ENCODE assay signal across 12 mouse cellular contexts in the genomic region with DNA sequence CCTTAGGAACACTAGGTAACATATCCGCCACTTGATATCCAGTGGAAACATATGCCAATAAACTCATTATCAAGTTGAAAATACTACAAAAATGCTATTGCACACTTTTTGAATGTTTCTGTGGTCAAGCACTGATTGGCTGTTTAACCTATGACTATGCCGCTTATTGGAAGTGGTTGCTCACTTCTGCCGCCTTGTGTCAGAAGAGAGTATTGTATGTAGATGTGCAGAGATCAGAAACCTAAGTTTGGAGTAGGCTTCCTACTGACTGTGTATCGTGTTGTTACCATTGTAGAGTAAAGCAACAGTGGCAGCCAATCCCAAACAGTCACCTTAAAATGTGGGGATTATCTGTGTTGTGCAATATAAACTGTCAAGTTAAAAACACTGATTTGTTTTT.
DNase-seq lines count a peak whose midpoint lies in the region; ATAC-seq and TF ChIP-seq lines count a peak whose summit lies in the region.
"Had no signal": no experiment of that assay in that cellular context is flagged by ENCODE, and none has a peak within 500 bp of the region (broad histone marks: within the 10 kb centered on the region; RNA-seq: fewer than 3 reads in every experiment).

No protein-coding gene starts in this region.

- no peak for TF ChIP-seq CTCF in liver, adult 2 months (IDR thresholded peaks at IDR 0.05; ENCODE audit: low read depth, low read length)
- TF ChIP-seq CTCF in G1E (IDR thresholded peaks at IDR 0.05; ENCODE audit: low read depth, low read length) = 0 out of 2 replicates have a peak, but pooled peaks have one; percentile 14

- H3K36me3 ChIP-seq in liver, adult 2 months (ENCODE audit: control insufficient read depth, insufficient read depth, low read length) = no peaks in the 10 kb centered on the region
- no peaks in the 10 kb centered on the region for H3K36me3 ChIP-seq in G1E (replicated peaks)
- H3K36me3 ChIP-seq: heart, embryonic 12.5 days; intestine, embryonic 15.5 days had no signal

- H3K9ac ChIP-seq in liver, adult 2 months (ENCODE audit: low read depth, low read length) = no peak overlapping the region
- H3K9ac ChIP-seq: heart, embryonic 12.5 days; intestine, embryonic 15.5 days had no signal

- TF ChIP-seq POLR2A in liver, adult 2 months (IDR thresholded peaks at IDR 0.05; ENCODE audit: extremely low read depth, insufficient read depth, low read length) = no peak

- H3K9me3 ChIP-seq in G1E (replicated peaks) = peaks cover 8% of the 10 kb centered on the region
- H3K9me3 ChIP-seq: intestine, embryonic 15.5 days had no signal

- ATAC-seq in G1E (ENCODE audit: extremely low read depth, insufficient number of reproducible peaks, low FRiP score, poor library complexity, severe bottlenecking) = no peak
- ATAC-seq in megakaryocyte progenitor cell, adult 5-6 weeks (replicated peaks; ENCODE audit: poor library complexity) = peak; percentile 85
- ATAC-seq: forebrain, embryonic 14.5 days; intestine, embryonic 15.5 days had no signal

- no peak overlapping the region for H3K27ac ChIP-seq in liver, adult 2 months (replicated peaks; ENCODE audit: insufficient read depth, low read depth, low read length)
- H3K27ac ChIP-seq: intestine, embryonic 15.5 days had no signal

- DNase-seq in adrenal gland, postnatal 10 days = peak; percentile 6
- no peak for DNase-seq in adrenal gland, adult 8-10 months
- DNase-seq in liver, adult 2 months (ENCODE audit: extremely low read depth, low read depth, low spot score) = peak; percentile 5
- DNase-seq in liver (no peak), G1E (ENCODE audit: low spot score) (peak; percentile 2)
- DNase-seq in ovary, postnatal 14 days (ENCODE audit: low spot score) = no peak
- no peak for DNase-seq in cerebellum, adult 18-20 months
- DNase-seq: adrenal gland, adult 2 months had no signal

- H3K79me2 ChIP-seq in liver, adult 2 months (ENCODE audit: control insufficient read depth, insufficient read depth, low read length) = no peaks in the 10 kb centered on the region

- no peaks in the 10 kb centered on the region for H3K27me3 ChIP-seq in liver, adult 2 months (ENCODE audit: control insufficient read depth, insufficient read depth, low read length)
- no peaks in the 10 kb centered on the region for H3K27me3 ChIP-seq in G1E (ENCODE audit: insufficient read depth, low read length)
- H3K27me3 ChIP-seq: heart, embryonic 12.5 days; intestine, embryonic 15.5 days had no signal

- no peak overlapping the region for H3K4me3 ChIP-seq in liver, adult 2 months (ENCODE audit: insufficient read depth, low read depth, low read length)
- H3K4me3 ChIP-seq in G1E (ENCODE audit: low read depth, low read length) = no peak overlapping the region
- H3K4me3 ChIP-seq: heart, embryonic 12.5 days; intestine, embryonic 15.5 days had no signal

- 86% methylated on average over 4 of the region's 4 CpGs for WGBS in liver, adult 2 months

- no peaks in the 10 kb centered on the region for H3K4me1 ChIP-seq in liver, adult 2 months (ENCODE audit: control insufficient read depth, insufficient read depth, low read length)
- H3K4me1 ChIP-seq in G1E (ENCODE audit: insufficient read depth, low read depth, low read length) = no peaks in the 10 kb centered on the region; the same call in 1 of the 2 replicates
- H3K4me1 ChIP-seq: heart, embryonic 12.5 days; intestine, embryonic 15.5 days had no signal

Comparison
In these comparisons a context has a peak if more than half of its experiments do, and no peak if none do; other contexts are left out.
1. DNase-seq: peak in adrenal gland, postnatal 10 days (single experiment), liver, adult 2 months (single experiment) and G1E (single experiment); none in adrenal gland, adult 8-10 months (single experiment), liver (single experiment), ovary, postnatal 14 days (single experiment) and cerebellum, adult 18-20 months (0 of 2).